Mouse (Mus musculus) neutrophil, adult 59 days (primary cell): ENCODE results near the gene Vmn1r25. TPM values are rescaled to one million over a fixed set of nuclear protein-coding genes. Genes with fewer than 3 reads are reported as not detected.

Source experiments
- total RNA-seq, 2 experiments: library from RNA; stranded (reverse); gene quantifications; 1 replicate in 1 of 2; 2 replicates in 1 of 2; pipeline ENCODE4 v1.2.4; 2023

Vmn1r25 gene
- not detected for total RNA-seq

DNA sequence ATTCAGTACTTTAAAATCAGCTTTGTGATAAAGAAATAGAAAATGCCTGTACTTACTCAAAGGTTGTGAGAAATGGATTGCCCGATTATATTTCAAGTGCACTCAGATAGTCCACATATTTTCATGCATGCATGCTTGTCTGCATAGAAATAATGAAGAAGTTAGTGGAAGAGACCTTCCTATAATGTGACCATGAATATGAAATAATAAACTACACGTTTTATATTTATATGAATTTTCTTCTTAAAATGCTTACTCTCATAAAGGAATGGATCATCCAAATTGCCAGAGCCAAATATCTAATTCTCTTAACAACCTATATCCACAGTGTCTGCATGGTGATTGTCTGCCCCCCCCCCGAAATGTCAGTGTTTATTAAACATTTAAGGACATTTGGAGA, at the start of gene Vmn1r25:
Gene Vmn1r25 (minus strand): TSS at position 101 of the 400 bp plus-strand sequence.

GRCm38 (mm10) chr6:58015059-58015458, 34.4 kb upstream of the Vmn1r25 start, which contains the start of gene Vmn1r26:
TSS of gene Vmn1r26 (minus strand) at chr6:58015159.

GRCm38 (mm10) chr6:57961403-57961802, 19.2 kb downstream of the Vmn1r25 start, which contains the start of gene Vmn1r24:
TSS of gene Vmn1r24 (minus strand) at chr6:57961503.

Other genes starting within 250 kb of the Vmn1r25 start
- gene Vopp1, start 155.7 kb downstream of the Vmn1r25 start, total RNA-seq: 10 to 100 TPM; 14.1 to 15.4 TPM
- gene Vmn1r21, start 130.5 kb downstream of the Vmn1r25 start, total RNA-seq: not detected
- gene Vmn1r22, start 72.8 kb downstream of the Vmn1r25 start, total RNA-seq: not detected
- gene Vmn1r23, start 54.0 kb downstream of the Vmn1r25 start, total RNA-seq: not detected
- gene Vmn1r24, start 19.3 kb downstream of the Vmn1r25 start, total RNA-seq: not detected
- not detected for gene Vmn1r26, start 34.3 kb upstream of the Vmn1r25 start, total RNA-seq
- gene Vmn1r27, start 238.0 kb upstream of the Vmn1r25 start, total RNA-seq: not detected